Mouse (Mus musculus) limb, embryonic 13.5 days (tissue): ENCODE measurements around the gene C2cd2. TPM values are rescaled to one million over a fixed set of nuclear protein-coding genes. Genes with fewer than 3 reads are reported as not detected.

Experiments
- ATAC-seq: fragments of 200-750 bp; cut with Nextera tagmentation; 2 replicates; pipeline ENCODE4 v1.8.0; 2017; ENCODE audit warnings: low read depth, moderate number of reproducible peaks, moderate TSS enrichment; ENCODE audit not compliant: low FRiP score
- H3K27ac ChIP-seq: fragments of 300-500 bp; sonication (generic); 2 replicates; pipeline ENCODE4 v1.5.1; 2015; ENCODE audit warnings: inconsistent platforms, mild to moderate bottlenecking, moderate library complexity
- H3K27me3 ChIP-seq: fragments of 300-500 bp; sonication (generic); 2 replicates; pipeline ENCODE4 v1.6.1; 2015; ENCODE audit warnings: mild to moderate bottlenecking, inconsistent platforms
- H3K36me3 ChIP-seq: fragments of 300-500 bp; sonication (generic); 2 replicates; pipeline ENCODE4 v1.6.1; 2015; ENCODE audit warnings: inconsistent platforms, mild to moderate bottlenecking, moderate library complexity
- H3K4me1 ChIP-seq: fragments of 300-500 bp; sonication (generic); 2 replicates; pipeline ENCODE4 v1.6.1; 2015; ENCODE audit warnings: inconsistent platforms
- H3K4me2 ChIP-seq: fragments of 300-500 bp; sonication (generic); replicated peaks from 2 replicates; pipeline ENCODE4 v1.6.1; 2015; ENCODE audit warnings: inconsistent platforms, mild to moderate bottlenecking, moderate library complexity
- H3K4me3 ChIP-seq: fragments of 300-500 bp; sonication (generic); 2 replicates; pipeline ENCODE4 v1.5.1; 2015; ENCODE audit warnings: moderate library complexity, mild to moderate bottlenecking, inconsistent platforms
- H3K9ac ChIP-seq: fragments of 300-500 bp; sonication (generic); 2 replicates; pipeline ENCODE4 v1.6.1; 2015; ENCODE audit warnings: mild to moderate bottlenecking, inconsistent platforms
- H3K9me3 ChIP-seq: fragments of 300-500 bp; sonication (generic); 2 replicates; pipeline ENCODE4 v1.6.1; 2016; ENCODE audit warnings: inconsistent platforms
- WGBS: fragments of 180-500 bp; shearing (Covaris S2); methylation state at CpG from one replicate; pipeline ENCODE4 v1.1.7; 2015; 5-methylcytosine and 5-hydroxymethylcytosine counted together
- polyA plus RNA-seq: library from polyadenylated mRNA; unstranded; fragments of >200 nt; fragmentation: Nextera tagmentation; extraction: Ambion mirVana; gene quantifications from 2 replicates; pipeline ENCODE4 v1.2.1, GENCODE M21; 2015

C2cd2 gene
- polyA plus RNA-seq, 1 experiment from 2014 or later = 15.3 TPM

- 85% methylated on average over 3 of the region's 3 CpGs for WGBS
- Histone ChIP-seq H3K27me3 (no peaks in the 10 kb centered on the region), H3K4me3 (no peak overlapping the region), H3K9ac (no peak overlapping the region), H3K4me2 (no peak overlapping the region), H3K27ac (no peak overlapping the region), H3K36me3 (no peaks in the 10 kb centered on the region), H3K9me3 (no peaks in the 10 kb centered on the region), H3K4me1 (no peaks in the 10 kb centered on the region)
- ATAC-seq = no peak
These were observed 26.6 kb downstream of the C2cd2 start for GRCm38 (mm10) chr16:97935815-97936214.

- no peak for ATAC-seq
- Histone ChIP-seq H3K4me2 (no peak overlapping the region), H3K9ac (no peak overlapping the region), H3K27me3 (no peaks in the 10 kb centered on the region), H3K36me3 (no peaks in the 10 kb centered on the region), H3K4me1 (no peaks in the 10 kb centered on the region), H3K9me3 (no peaks in the 10 kb centered on the region), H3K4me3 (no peak overlapping the region), H3K27ac (no peak overlapping the region)
These were observed 32.2 kb downstream of the C2cd2 start for GRCm38 (mm10) chr16:97930231-97930630.

GRCm38 (mm10) chr16:97929520-97929919, 32.9 kb downstream of the C2cd2 start:
- no peaks in the 10 kb centered on the region for H3K9me3 ChIP-seq
- no peaks in the 10 kb centered on the region for H3K27me3 ChIP-seq
- ATAC-seq = no peak
- no peak overlapping the region for H3K9ac ChIP-seq
- H3K27ac ChIP-seq = no peak overlapping the region
- H3K4me3 ChIP-seq = no peak overlapping the region
- no peaks in the 10 kb centered on the region for H3K36me3 ChIP-seq
- no peaks in the 10 kb centered on the region for H3K4me1 ChIP-seq
- no peak overlapping the region for H3K4me2 ChIP-seq
- 61% methylated on average over 1 of the region's 1 CpGs for WGBS

GRCm38 (mm10) chr16:97927331-97927938, 35.0 kb downstream of the C2cd2 start:
- no peak overlapping the region for H3K27ac ChIP-seq
- no peaks in the 10 kb centered on the region for H3K36me3 ChIP-seq
- no peak overlapping the region for H3K9ac ChIP-seq
- H3K4me1 ChIP-seq = no peaks in the 10 kb centered on the region
- ATAC-seq = no peak
- no peak overlapping the region for H3K4me3 ChIP-seq
- 87% methylated on average over 3 of the region's 3 CpGs for WGBS
- no peaks in the 10 kb centered on the region for H3K27me3 ChIP-seq
- no peaks in the 10 kb centered on the region for H3K9me3 ChIP-seq
- no peak overlapping the region for H3K4me2 ChIP-seq

GRCm38 (mm10) chr16:97926381-97926780, 36.0 kb downstream of the C2cd2 start:
- WGBS = 84% methylated on average over 9 of the region's 9 CpGs
- Histone ChIP-seq H3K4me2 (no peak overlapping the region), H3K27me3 (no peaks in the 10 kb centered on the region), H3K36me3 (no peaks in the 10 kb centered on the region), H3K4me1 (peaks cover 3% of the 10 kb centered on the region), H3K9me3 (no peaks in the 10 kb centered on the region), H3K27ac (no peak overlapping the region), H3K4me3 (no peak overlapping the region), H3K9ac (no peak overlapping the region)
- ATAC-seq = no peak

- ATAC-seq = no peak
- 79% methylated on average over 2 of the region's 2 CpGs for WGBS
- H3K4me1 ChIP-seq = peaks cover 8% of the 10 kb centered on the region
- no peak overlapping the region for H3K4me2 ChIP-seq
- no peak overlapping the region for H3K27ac ChIP-seq
- H3K9ac ChIP-seq = no peak overlapping the region
- no peaks in the 10 kb centered on the region for H3K9me3 ChIP-seq
- H3K27me3 ChIP-seq = no peaks in the 10 kb centered on the region
- H3K4me3 ChIP-seq = no peak overlapping the region
- H3K36me3 ChIP-seq = no peaks in the 10 kb centered on the region
These were observed 36.6 kb downstream of the C2cd2 start for GRCm38 (mm10) chr16:97925760-97926159.

- no peaks in the 10 kb centered on the region for H3K36me3 ChIP-seq
- no peak for ATAC-seq
These were observed 38.7 kb downstream of the C2cd2 start for GRCm38 (mm10) chr16:97923700-97924099.

GRCm38 (mm10) chr16:97922779-97923126, 39.6 kb downstream of the C2cd2 start:
- Histone ChIP-seq H3K4me2 (peak overlapping the region; percentile 91), H3K36me3 (no peaks in the 10 kb centered on the region), H3K27me3 (no peaks in the 10 kb centered on the region), H3K4me1 (peaks cover 8% of the 10 kb centered on the region), H3K4me3 (peak overlapping the region; percentile 88), H3K27ac (no peak overlapping the region), H3K9ac (peak overlapping the region; percentile 86), H3K9me3 (no peaks in the 10 kb centered on the region)
- WGBS = 1% methylated on average over 9 of the region's 9 CpGs
- ATAC-seq = peak; percentile 68

More at GRCm38 (mm10) chr16:97923700-97924099, 38.7 kb downstream of the C2cd2 start:
- no peak overlapping the region for H3K4me3 ChIP-seq
- H3K27me3 ChIP-seq = no peaks in the 10 kb centered on the region
- no peak overlapping the region for H3K27ac ChIP-seq
- peaks cover 8% of the 10 kb centered on the region for H3K4me1 ChIP-seq
- H3K9ac ChIP-seq = no peak overlapping the region
- no peak overlapping the region for H3K4me2 ChIP-seq
- no peaks in the 10 kb centered on the region for H3K9me3 ChIP-seq
- WGBS = 62% methylated on average over 1 of the region's 1 CpGs

GRCm38 (mm10) chr16:97921961-97922778, 40.2 kb downstream of the C2cd2 start:
- peaks cover 8% of the 10 kb centered on the region for H3K4me1 ChIP-seq
- peak overlapping the region; percentile 85 for H3K27ac ChIP-seq
- H3K36me3 ChIP-seq = no peaks in the 10 kb centered on the region
- peak; percentile 94 for ATAC-seq
- H3K9me3 ChIP-seq = no peaks in the 10 kb centered on the region
- under 1% methylated on average over 75 of the region's 75 CpGs for WGBS
- H3K4me3 ChIP-seq = peak overlapping the region; percentile 88
- H3K4me2 ChIP-seq = peak overlapping the region; percentile 91
- H3K27me3 ChIP-seq = no peaks in the 10 kb centered on the region
- peak overlapping the region; percentile 86 for H3K9ac ChIP-seq

GRCm38 (mm10) chr16:97920621-97921020, 41.8 kb downstream of the C2cd2 start:
- H3K9me3 ChIP-seq = no peaks in the 10 kb centered on the region
- H3K4me2 ChIP-seq = 0 out of 2 replicates have a peak overlapping the region, but pooled peaks have one; percentile 91
- ATAC-seq = no peak
- no peak overlapping the region for H3K27ac ChIP-seq
- H3K4me3 ChIP-seq = no peak overlapping the region
- H3K27me3 ChIP-seq = no peaks in the 10 kb centered on the region
- 94% methylated on average over 1 of the region's 1 CpGs for WGBS
- H3K9ac ChIP-seq = no peak overlapping the region
- H3K4me1 ChIP-seq = peaks cover 8% of the 10 kb centered on the region
- H3K36me3 ChIP-seq = no peaks in the 10 kb centered on the region

GRCm38 (mm10) chr16:97919793-97920192, 42.6 kb downstream of the C2cd2 start:
- no peaks in the 10 kb centered on the region for H3K27me3 ChIP-seq
- H3K9me3 ChIP-seq = no peaks in the 10 kb centered on the region
- peaks cover 8% of the 10 kb centered on the region for H3K4me1 ChIP-seq
- H3K27ac ChIP-seq = no peak overlapping the region
- 37% methylated on average over 2 of the region's 2 CpGs for WGBS
- H3K4me2 ChIP-seq = no peak overlapping the region
- ATAC-seq = no peak
- no peak overlapping the region for H3K4me3 ChIP-seq
- no peaks in the 10 kb centered on the region for H3K36me3 ChIP-seq
- H3K9ac ChIP-seq = no peak overlapping the region

- no peaks in the 10 kb centered on the region for H3K27me3 ChIP-seq
- ATAC-seq = no peak
- no peak overlapping the region for H3K27ac ChIP-seq
- H3K9me3 ChIP-seq = no peaks in the 10 kb centered on the region
- no peaks in the 10 kb centered on the region for H3K4me1 ChIP-seq
- no peak overlapping the region for H3K4me2 ChIP-seq
- H3K36me3 ChIP-seq = no peaks in the 10 kb centered on the region
- H3K4me3 ChIP-seq = no peak overlapping the region
- H3K9ac ChIP-seq = no peak overlapping the region
These were observed 49.5 kb downstream of the C2cd2 start for GRCm38 (mm10) chr16:97912873-97913272.
